Mouse (Mus musculus): ENCODE data around the gene Shb. TPM values are rescaled to one million over a fixed set of nuclear protein-coding genes. Genes with fewer than 3 reads are reported as not detected.

Shb gene
- total RNA-seq, 2 experiments from 2014 or later = 23.0 to 25.6 TPM

DNA sequence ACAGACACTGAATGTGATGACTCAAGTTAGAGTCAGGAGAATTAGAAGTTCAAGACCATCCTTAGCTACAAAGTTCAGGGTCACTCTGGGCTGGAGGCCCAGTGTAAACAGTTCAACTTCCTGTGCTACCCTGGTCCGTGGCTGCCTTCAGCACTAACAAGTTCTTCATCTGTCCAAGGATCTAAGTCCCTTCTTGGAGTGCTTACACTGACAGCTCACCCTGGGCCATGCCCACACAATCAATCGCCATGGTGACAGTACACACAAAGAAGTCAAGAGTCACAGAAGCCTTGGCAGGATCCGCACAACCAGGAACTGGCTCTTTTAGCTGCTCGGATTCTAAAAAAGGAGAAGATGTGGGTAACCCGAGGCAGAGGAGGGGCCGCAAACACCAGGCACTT, 44.6 kb downstream of the Shb start:
- DNase-seq = no peak
- intact Hi-C loops (cut with DNase I) = no loop called here

DNA sequence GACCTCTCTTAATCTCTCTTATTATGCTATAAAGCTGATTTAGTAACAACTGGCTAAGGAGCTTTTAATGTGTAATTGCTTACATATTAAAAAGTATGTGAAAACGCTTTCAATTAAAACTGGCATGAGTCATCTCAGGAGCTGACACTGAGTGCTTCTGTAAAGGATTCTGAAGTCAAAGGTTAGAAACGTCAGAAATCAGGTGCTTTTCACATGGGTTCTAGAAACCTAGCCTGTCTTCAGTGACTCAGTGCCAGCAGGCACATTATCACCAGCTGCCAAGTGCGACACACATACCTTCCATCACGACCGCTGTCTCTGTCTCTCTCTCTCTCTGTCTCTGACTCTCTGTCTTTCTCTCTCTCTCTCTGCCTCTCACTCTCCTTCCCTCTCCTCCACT, 47.2 kb downstream of the Shb start:
- DNase-seq = no peak
- intact Hi-C loops (cut with DNase I) = no loop called here

DNA sequence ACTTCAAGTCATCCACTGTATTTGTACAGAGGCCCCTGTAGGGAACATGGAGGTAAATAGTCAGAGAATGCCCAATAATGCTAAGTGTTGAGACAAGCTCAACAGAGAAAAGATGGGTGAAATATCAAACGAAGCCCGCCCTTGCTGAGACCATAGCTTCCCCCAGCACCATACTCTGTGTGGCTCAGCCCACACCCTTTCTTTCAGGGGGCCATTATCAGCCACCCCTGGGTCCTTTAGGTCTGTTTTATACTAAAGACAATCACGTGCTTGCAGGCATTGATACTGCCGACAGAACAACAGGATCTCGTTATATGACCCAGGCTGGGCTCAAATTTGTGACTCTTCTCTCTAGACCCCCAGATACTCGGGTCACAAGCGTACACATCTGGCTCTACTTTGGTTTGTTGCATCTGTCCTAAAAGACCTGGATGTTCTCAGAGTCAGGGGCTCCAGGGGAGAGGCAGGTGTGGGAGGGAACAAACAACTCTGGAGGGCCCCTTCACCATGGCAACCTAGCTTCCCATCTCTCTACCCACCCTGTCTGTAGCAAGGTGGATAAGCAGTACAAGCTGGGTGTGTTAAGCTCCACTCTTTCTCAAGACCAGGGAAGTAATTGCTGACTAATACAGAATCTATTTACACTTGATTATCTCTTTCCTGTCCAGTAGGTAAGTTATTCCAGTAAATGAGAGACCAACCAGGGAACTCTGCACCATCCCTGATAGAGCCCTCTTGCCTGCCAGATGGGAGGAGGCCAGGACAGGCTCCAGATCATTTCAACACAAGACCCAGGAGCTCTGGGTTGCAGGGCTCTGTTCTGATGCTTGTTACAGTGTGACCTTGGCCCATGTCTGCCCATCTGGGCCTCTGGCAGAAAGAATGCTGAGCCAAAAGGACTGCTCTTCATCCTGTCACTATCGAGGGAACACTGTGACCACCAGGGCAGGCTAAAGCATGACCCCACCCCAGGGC, 48.7 kb downstream of the Shb start:
- DNase-seq = no peak
- intact Hi-C loops (cut with DNase I) = no loop called here

DNA sequence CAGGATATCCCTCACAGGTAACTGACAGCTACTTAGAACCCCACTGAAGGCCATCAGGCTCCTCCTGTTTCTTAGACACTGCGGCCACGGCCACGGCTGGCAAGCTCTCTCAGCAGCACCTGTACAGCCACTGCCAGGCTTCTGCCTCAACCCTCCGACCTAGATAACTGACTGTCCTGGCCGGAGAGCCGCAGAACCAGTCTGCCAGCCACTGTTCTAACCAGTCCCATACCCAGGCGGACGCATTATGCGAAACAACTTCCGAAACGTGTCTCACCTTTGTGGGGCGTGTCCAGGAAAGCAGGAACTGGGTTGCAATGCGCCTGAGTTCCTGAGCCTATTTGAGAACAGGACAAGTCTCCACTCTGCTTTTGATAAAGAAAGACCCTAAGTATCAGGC, 50.0 kb downstream of the Shb start:
- DNase-seq = no peak
- intact Hi-C loops (cut with DNase I) = no loop called here

DNA sequence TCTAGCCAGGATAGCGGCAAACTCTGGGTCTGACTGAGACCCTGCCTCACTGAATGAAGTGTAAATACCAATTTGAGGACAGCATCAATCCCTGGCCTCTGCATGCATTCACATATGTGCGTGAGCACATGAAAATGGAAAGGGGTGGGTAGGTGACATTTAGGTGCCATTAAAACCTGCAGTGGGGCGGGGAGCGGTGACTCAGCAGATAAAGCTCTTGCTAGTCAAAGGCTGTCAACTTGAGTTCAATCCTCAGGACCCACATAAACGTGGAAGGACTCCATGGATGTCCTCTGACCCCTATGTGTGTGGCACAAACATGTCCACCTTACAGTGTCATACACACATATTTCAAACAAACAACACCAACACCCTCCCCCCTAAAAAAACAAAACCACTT, 50.8 kb downstream of the Shb start:
- intact Hi-C loops (cut with DNase I) = no loop called here

DNA sequence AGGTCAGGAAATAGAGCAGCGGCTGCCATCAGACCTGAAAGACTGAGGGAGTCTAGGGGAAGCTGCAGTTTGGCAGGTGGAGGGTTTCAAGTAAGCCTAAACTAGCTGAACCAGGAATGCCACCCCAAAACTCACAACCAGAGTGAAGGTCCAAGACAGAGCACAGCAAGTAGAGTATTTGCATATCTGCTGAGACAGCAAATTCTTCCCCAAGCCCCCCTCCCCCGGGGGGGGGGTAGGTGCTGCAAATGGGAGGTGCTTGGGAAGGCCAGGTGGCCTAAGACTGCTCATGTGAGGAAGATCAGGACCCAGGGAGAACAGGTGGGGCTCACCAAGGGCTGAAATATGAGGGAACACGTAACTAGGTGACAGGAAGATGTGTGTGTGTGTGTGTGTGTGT, 51.7 kb downstream of the Shb start:
- intact Hi-C loops (cut with DNase I) = no loop called here
- no peak for DNase-seq

More for the DNA sequence above, 50.8 kb downstream of the Shb start:
- no peak for DNase-seq

DNA sequence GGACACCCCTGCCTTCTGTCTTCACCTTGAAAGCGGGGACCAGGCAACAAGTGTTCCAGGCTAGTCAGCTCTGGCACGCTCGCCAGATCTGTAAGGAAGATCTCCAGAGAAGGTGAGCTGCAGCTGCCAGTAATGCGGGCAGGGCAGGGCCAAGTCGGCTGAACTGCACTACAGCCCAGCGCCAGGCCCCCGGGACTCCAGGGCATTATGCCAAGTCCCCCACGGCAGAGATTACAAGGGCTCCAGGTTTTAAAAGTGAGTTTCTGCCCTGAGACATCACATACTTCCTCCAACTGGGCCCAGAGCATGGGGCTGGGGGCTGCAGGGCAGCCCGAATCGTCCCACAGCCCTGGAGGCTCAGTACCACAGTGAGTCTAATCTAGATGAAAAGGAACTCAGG, 52.8 kb downstream of the Shb start:
- intact Hi-C loops (cut with DNase I) = no loop called here
- DNase-seq = no peak

DNA sequence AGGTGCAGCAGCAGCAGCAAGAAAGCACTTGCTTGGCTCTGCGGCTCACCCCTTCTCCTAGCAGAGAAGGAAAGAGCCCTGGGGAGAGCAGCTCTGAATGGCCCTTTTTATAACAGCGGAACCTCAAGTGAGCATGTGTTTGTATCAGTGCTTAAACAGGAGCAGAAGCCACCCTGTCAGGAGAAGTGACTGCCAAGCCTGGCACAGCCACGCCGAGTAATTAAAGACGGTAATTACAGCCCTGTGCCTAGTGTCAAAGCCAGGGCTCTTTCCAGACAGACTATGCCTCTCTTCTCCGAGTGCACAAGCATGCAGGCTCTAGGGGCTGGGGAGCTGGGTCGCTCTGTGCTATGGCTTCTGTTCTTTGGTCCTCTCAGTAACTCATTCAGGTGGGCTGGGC, 54.1 kb downstream of the Shb start:
- intact Hi-C loops (cut with DNase I) = no loop called here
- DNase-seq = peak; percentile 82

DNA sequence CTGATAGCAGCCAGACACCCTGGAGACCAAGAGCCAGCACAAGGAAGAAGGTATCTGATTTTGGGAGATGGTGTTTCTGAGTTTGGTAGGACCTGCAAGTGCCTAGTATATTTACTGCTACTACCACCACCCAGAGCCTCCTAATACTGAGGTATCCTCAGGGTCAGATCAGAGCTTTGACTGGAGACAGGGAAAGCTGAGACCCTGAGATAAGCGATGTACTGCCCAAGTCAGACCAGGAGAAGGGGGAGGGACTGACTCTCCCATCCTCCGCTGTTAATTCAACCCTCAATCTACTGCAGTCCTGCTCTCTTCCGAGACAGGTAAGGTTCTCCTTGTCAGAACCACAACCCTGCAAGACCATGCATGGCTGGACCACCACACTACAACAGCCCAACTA, 55.2 kb downstream of the Shb start:
- intact Hi-C loops (cut with DNase I) = no loop called here
- no peak for DNase-seq

DNA sequence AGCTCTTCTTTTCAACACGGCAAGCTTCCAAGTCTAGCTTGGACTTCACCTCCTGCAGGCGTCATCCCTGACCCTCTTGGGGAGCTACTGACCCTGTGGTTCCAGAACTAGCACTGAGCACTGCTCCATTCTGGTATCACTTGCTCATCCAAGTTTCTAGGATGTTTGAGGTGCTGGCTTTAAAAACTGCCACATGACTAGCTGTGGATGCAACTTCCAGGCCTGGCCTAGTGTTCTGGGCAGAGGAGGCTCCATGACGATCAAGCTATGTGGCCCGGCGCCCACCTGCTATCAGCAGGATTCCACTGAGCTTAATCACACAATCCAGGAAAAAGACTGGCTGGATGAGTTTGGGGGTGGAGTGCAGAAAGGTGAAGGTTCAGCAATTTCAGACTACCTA, 57.4 kb downstream of the Shb start:
- intact Hi-C loops (cut with DNase I) = no loop called here

DNA sequence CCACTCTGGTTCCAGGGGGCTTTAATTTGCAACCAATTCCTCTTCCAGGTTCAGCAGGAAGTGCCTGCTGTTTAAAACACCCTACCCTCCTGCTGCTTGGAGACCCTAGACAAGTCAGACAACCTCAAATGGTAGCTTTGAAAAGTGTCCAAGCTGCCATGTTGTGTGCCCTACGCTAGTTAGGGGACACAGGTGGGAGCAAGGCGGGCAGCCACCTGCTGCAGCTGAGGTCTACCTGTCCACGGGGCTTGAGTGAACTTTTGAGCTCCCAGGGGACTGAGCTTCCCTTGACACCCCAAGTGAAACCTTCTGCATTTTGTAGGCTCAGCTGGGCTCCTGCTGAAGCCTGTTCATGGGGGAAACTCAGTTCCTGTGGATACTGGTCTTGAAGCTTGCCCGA, 58.1 kb downstream of the Shb start:
- intact Hi-C loops (cut with DNase I) = no loop called here
- no peak for DNase-seq

More for the DNA sequence above, 57.4 kb downstream of the Shb start:
- DNase-seq = no peak

DNA sequence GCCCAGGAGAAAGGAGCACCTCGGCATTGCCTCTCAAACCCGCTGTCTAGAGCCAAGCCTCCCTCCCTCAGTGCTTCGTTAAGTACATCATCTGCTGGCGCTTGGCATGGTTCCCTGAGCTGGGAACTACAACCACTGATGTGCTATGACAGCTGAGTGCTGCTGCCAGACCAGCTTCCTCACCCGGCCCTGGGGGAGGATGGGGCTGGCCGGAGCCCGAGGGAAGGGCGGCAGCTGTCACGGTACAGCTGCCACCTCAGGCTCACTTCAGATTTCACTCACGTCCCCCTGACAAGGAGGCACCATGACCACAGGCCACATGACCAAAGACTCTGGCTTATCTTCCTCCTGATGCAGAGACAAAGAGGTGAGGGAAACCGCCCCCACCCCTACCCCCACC, 59.1 kb downstream of the Shb start:
- intact Hi-C loops (cut with DNase I) = no loop called here
- peak; percentile 97 for DNase-seq

DNA sequence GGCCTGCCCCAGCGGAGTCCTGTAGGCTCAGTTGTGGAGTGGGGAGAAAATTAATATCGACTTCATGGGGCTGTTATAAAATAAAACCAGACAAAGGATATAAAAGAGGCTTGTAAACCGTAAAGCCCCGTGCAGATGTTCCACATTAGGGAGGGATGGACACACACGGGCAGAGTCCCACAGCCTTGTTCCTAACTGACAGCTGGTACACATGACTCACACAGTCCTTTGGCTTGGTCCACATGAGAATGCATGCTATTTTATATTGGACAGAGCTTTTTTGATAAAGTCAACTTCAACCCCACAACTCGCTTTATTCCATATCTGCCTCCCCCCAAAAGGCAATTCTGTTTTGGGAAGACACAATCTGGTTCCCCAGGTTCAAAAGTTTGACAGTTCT, 59.6 kb downstream of the Shb start:
- intact Hi-C loops (cut with DNase I) = no loop called here
- no peak for DNase-seq

DNA sequence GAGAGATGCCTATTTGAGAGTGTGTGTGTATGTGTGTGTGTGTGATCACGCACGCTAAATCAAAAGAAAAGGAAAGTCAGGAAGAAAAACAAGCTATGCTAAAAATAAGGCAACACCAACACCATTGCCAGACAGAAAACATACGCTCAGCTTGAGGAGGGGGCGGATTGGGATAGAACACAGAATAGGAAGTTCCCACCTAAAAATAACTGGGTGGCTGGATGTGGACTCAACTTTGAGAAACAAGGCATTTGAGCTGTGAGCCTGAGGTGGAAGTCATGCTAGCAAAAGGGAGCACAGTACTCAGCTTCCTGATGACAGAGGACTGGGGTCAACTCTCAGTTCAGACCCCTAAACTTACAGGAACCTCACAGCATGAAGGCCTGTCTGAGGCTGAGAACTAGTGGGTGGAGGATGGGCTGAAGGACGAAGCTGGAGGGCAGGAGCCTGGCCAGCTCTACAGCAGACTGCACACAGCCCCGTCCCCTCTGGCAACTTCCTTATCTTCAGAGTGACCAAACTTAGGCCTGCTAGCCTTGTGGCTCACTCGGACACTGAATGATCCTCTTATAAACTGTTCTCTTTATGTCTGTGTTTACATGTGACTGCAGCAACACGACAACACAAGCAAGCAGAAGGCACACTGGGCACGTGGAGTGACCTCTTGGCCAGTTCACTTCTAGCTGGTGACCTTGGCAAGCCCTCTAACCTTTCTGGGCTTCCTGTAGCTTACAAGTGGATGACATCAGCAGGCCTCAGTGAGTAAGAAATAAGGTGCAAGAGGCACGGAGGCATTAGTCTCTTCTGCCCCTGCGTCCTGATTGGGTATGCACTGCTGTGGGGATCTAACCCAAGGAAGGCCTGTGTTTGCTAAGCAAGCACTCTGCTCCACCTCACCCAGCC, 60.4 kb downstream of the Shb start:
- DNase-seq = no peak
- intact Hi-C loops (cut with DNase I) = no loop called here

DNA sequence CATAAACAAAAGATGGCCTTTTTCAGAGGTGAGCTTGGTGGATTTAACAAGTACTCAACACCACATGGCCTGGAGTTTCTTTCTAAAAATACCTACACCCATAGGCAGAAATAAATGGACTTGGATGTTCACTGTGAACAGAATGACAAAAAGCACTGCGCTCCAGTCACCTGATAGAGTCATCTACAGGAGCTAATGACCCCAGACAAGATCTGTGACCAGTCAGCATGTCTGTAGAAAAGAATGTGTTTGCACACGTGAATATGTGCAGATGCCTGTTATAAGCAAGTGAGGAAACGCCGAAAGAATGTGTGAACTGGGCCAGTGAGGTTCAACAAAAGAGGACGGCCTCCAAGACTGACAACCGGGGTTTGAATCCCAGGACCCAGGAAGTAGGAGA, 63.2 kb downstream of the Shb start:
- no peak for DNase-seq
- intact Hi-C loops (cut with DNase I) = no loop called here

DNA sequence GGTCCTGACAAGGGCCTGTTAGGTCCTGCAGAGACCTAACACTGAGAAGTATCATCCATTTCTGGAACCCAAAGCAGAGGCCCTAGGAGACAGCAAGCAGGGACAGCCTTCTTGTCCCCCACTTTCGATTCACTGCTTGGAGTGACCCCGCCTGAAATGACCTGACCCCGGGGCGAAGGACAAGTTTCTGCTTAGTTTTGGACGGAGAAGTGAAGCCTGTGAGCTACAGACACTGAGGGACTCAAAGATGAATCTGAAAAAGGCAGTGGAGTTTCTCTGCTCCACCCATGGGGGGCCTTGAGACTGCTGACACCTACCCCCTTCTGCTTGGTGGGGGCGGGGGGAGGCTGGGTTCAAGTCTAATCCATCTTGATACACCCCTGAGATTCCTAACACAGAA, 63.8 kb downstream of the Shb start:
- DNase-seq = no peak
- intact Hi-C loops (cut with DNase I) = no loop called here

DNA sequence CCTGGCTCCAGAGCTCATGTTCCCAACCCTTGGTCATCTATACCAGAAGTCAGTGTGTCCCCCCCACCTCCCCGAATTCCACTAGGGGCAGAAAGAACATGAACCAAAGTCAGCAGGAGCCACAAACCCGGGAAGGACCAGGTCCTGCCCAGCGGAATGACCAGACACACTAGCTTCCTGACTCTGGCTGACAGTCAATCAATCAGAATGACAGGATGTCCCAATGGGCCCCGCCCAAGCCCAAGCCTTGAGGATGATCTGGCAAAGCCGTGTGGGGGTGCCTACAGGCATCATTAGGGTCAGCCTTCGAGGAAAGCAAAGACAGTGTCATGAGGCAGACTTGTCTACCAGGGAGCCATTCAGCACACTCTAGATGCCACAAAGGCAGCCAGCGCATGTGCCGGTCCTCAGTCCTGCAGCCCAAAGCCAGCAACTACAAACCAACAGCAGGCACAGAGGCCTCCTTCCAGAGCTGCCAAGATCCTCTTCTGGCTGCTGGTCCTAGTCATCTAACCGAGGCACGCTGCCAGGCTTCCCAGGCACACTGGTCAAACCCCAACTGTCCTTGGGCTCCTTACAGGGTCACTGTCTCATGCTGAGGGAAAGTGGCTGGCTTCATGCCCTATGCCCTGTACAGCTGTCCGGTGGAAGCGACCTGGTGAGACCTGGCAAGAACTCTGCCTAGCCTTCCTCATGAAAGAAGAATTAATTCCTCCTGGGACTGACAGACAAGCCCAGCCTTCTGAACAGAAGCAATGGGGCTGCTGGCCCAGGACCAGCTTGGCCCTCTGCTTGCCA, 65.0 kb downstream of the Shb start:
- intact Hi-C loops (cut with DNase I) = no loop called here
- DNase-seq = peak; percentile 98

DNA sequence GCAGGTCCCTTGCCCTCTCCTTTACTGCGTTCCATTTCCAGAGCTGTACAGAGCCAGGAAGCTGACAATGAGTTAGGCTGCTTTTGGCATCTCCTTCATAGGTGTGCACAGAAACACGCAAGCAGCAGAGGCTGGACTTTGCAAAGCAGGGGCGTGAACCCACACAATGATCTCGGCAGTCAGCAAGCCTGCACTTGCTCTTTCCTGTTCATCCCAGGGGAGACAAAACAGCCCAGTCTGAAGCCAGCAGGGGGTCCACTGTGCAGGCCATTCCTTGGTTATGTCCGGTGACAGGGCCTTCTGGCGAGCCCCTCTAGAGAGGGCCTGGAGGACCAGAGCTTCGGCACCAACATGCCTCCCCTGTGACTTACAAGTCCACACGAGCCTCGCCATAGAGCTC, 67.3 kb downstream of the Shb start:
- intact Hi-C loops (cut with DNase I) = no loop called here
- DNase-seq = no peak

DNA sequence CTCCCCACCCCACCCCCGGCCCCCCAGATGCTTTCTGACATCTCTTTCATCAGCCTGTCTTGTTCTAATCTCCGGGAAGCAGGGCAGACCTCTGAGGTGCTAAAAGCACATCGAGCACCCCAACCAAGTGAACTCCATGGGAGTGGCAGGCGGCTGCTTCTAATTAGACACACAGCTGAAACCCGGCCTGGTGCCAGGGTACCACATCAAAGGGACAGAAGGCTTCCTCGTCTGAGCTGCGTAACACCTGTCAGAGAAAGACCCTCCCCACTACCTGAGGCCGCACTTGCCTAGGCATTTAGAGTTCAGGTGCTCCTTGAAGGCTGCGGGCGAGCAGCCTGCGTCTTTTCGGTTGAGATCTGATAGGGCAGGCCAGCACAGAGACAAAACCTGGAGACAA, 67.7 kb downstream of the Shb start:
- intact Hi-C loops (cut with DNase I) = no loop called here
- DNase-seq = peak; percentile 58

DNA sequence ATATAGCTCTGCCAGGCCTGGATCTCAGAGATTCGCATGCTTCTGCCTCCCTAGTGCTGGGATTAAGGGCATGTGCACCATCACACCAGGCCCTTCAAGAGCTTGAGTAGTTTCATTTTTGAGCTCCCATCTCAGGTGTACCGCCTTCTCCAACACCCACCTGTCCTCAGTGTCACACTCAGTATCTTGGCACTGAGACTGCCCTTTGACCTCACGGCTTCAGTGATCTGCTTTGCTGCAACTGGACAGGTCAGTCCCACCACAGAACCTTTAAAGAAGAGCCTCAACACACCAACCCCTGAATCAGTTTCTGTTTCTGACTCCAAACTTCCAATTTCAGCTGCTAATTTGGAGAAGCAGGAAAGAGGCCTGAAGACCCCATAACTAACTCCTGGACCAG, 68.1 kb downstream of the Shb start:
- intact Hi-C loops (cut with DNase I) = no loop called here
- no peak for DNase-seq

DNA sequence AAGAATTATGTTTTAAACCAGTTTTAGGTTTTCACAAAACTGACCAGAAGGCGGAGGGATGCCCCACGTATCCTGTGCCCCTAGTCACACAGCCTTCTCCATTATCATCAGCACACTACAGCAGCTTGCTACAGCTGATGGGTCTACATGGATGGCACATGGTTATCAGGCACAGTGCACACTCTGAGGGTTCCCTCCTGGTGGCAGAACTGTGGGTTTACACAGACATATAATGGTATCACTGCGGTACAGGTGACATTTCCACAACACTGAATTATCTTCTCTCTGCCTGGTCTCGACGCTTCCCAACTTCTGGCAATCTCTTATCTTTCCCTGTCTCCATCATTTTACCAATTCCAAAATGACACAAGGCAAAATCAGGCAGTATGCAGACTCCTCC, 69.6 kb downstream of the Shb start:
- intact Hi-C loops (cut with DNase I) = no loop called here
- DNase-seq = no peak
